Mouse (Mus musculus) lung, adult 2 months (tissue): ENCODE data around the gene Gm36028.

ENCODE experiments used
- CTCF ChIP-seq: fragments of 200-500 bp; IDR thresholded peaks from 2 replicates; pipeline ENCODE4 v1.5.1; 2011; ENCODE audit warnings: mild to moderate bottlenecking, low read length, control low read depth; ENCODE audit not compliant: insufficient read depth
- POLR2A ChIP-seq: fragments of 200-500 bp; IDR thresholded peaks from 2 replicates; pipeline ENCODE4 v1.6.1; 2011; ENCODE audit warnings: low read depth, mild to moderate bottlenecking, control low read depth, low read length, borderline replicate concordance; ENCODE audit errors: extremely low read depth

DNA sequence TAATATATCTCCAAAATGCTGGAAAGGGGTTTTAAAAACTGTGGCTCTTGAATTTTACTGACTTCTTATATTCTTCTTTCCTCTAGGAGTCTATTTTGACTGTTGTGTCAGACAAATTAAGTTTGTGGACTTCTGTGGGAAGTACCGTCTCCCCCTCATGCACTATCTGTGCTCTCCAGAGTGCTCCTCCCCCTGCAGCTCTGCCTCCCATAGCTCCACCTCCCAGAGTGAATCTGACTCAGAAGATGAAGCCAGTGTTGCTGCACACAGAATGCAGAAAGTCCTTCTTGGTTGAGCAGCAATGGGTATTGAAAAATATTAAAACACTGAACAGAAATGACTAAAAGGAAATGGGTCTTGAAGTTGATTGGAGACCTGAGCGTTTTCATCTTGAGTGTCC, 20.2 kb upstream of the Gm36028 start:
- no peak for TF ChIP-seq CTCF
- no peak for TF ChIP-seq POLR2A
